Mouse (Mus musculus): ENCODE measurements at regions not wholly inside any gene's neighbourhood (a gene's known extent, or its start where the extent isn't known, plus 50 kb on each side); places are given as distances from the start of the nearest gene placed in this dataset.
"Not testable (repeated sequence)": the region's sequence is repeated elsewhere in the genome, so short reads cannot be mapped to it uniquely, and the experiment has no call there.

GRCm38 (mm10) chrX:94785983-94786382 is 61.6 kb downstream of the Zxdb start:
- no peak for DNase-seq

- no peak for DNase-seq
Measured at GRCm38 (mm10) chrX:94788331-94788920, 64.1 kb downstream of the Zxdb start.

DNA sequence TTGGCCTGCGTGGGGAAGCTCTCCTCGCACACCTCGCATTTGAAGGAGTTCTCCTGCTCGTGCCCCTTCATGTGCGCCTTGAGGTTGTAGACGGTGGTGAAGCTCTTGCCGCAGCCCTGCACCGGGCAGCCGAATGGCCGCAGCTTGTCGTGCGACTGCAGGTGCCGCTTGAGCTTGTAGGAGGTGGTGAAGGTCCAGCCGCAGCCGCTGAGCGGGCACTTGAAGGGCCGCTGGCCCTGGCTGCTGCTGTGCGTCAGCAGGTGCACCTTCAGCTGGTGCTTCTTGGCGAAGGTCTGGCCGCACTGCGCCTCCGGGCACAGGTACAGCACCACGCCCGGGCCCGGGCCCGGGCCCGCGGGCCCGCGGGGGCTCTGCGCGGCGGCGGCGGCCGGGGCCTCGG is 72.5 kb downstream of the Zxdb start:
- not testable (repeated sequence) for DNase-seq

- DNase-seq: not testable (repeated sequence)
Measured at GRCm38 (mm10) chrX:94797348-94798182, 73.2 kb downstream of the Zxdb start.

DNA sequence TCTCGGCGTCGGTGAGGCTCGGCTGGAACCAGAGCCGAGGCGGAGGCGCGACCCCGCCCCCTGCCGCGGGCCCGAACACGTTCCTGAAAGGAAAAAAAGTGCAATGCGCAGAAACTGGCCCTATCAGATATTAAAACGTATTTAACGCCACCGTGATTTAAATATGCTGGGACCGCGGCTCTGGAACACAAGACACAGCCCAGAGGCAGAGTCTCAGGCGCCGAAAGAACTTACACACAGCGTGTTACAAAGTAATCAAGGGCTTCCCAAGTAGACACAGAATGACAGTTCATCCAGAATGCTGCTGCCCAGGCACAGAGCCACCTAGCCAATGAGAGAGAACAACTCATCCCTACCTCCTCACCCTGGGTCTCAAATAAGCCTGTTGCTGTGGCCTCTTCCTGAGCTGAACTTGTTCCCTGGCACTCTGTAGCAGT is 73.8 kb downstream of the Zxdb start:
- not testable (repeated sequence) for DNase-seq

DNA sequence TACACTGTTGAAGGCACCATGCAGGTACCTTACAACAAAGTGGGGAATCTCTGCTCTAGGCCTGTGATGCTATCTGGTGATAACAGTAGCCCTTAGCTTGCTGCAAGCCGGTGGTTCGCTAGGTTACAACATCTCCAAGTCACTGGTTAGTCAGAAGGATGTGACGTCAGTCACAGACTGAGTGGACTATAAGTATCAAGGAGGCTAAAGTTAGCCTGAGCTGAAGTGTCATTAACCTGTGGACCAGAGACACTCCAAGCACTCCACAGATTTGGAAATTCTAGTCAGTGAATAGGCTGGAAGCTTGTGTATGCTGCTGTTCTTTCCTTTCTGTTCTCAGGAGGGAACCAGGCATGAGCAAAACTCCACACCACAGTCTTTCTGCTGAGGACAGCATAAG is 88.4 kb downstream of the Zxdb start:
- not testable (repeated sequence) for DNase-seq

GRCm38 (mm10) chrX:94827524-94827923 is 103.2 kb downstream of the Zxdb start:
- not testable (repeated sequence) for DNase-seq

DNA sequence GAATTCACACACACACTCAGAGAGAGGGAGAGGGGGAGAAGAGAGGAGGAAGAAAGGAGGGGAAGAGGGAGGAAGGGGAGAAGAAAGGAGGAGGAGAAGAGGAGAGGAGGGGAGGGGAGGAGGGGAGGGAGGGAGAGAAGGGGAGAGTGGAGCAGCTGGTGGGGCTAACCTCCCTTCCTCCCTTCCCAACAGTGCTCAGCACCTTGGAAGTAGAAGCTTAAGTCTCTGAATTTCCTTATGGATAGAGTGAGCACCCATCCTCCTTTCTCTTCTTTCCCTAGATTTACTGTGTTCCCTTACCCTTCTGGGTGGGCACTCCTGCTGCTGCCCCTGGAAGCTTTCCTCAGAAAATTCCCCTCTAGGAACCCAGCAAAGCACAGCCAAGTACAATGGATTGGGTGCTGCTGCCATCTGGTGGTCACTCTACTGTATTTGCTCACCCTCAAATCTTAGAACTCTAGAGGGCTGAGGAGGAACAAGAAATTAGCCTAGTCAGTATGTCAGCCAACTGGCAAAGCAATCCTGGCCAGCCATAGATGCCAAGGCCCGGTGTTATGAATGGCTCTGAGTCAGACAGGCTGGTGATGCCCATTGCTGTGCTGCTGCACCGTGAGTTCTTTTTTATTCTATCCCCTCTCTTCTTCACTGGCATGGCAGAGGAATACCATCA is 119.9 kb downstream of the Zxdb start:
- not testable (repeated sequence) for DNase-seq

DNA sequence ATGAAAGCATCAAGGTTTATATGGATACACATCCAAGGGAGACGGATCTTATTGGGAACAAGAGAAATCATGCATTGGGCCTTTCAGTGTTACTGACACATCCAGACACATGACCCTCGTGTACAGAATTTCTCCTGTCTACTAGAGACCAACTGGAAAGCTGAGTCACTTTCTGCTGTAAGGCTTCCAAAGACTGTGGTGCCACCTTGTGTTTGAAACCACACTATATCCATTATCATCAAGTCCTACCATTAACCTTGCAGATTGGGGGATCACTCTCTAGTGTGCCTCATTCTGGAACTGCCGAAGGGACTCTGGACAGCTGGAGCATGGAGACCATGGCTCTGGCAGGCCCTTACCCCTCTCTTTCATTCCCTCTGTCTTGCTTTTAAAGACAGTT is 125.2 kb downstream of the Zxdb start:
- not testable (repeated sequence) for DNase-seq

- no peak for DNase-seq
Measured at GRCm38 (mm10) chrX:94857501-94857900, 133.1 kb downstream of the Zxdb start.

GRCm38 (mm10) chrX:94857954-94858353 is 133.6 kb downstream of the Zxdb start:
- DNase-seq: no peak

DNA sequence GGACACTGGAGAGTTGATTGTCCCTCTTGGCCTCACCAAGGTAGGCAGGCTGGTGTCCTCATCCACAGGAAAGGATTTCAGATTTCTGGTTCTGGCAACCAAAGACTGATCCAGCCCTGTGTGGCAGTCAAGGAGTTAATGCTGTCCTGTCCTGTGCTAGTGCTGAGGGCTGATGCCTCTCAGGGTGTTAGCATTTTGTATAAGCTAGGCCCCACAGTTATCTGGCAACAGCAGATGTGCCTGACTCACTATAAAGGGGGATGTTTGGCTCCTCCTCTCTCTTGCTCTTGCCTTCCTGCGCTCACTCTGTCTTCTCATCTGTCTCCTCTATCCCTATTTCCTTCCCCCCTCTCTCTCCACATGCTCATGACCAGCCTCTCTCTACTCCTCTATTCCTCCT is 138.8 kb downstream of the Zxdb start:
- no peak for DNase-seq

DNA sequence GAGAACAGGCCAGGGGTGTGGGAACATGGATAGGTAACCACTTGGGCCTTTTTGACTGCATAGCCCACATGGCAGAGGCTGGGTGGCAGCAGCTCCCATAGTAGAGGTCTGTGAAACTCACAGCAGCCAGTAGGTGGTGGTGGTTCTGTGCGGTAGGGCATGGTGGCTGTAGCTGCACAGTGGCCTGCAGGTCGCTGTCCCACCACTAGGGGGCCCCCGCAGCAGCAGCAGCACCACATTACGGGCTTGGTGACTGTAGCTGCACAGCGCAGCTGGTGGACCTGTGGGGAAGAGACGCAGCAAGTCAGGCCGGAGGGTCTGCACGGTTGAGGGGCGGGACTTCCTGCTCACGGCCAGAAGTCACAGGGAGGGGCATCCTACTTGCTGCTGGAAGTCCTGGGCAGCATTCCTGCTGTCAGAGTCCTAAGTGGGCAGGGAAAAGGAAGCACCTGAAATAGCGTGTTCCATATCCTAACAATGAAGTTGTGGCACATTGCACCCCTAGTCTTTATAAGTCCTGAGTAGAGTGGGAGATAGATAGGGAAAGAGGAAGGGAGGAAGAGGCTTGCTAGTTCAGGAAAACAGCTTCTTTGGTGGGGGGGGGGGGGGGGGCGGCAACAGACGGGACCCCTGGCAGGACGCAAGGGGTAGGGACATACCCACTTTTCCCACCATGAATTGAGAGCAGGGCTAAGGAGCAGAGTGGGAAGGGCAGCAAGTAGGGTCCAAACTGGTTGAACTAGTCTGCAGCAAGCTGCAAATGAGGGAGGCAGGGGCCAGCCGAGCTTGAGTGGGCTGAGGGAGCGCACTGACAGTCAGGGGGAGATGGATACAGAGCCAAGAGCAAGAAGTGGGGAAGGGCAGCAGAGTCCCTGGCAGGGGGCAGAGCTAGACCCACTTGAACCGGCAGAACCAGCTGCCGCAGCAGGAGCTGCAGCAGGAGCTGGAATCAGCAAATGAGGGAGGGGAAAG is 141.4 kb downstream of the Zxdb start:
- peak; percentile 94 for DNase-seq

GRCm38 (mm10) chrX:94883547-94883946 is 142.9 kb downstream of the Spin4 start:
- DNase-seq: peak; percentile 9
